Mouse (Mus musculus): Measurements from ENCODE around the gene Cmas. TPM values are rescaled to one million over a fixed set of nuclear protein-coding genes. Genes with fewer than 3 reads are reported as not detected.

The Cmas gene
- total RNA-seq (2023): 10 to 100 TPM; 47.3 to 52.5 TPM

DNA sequence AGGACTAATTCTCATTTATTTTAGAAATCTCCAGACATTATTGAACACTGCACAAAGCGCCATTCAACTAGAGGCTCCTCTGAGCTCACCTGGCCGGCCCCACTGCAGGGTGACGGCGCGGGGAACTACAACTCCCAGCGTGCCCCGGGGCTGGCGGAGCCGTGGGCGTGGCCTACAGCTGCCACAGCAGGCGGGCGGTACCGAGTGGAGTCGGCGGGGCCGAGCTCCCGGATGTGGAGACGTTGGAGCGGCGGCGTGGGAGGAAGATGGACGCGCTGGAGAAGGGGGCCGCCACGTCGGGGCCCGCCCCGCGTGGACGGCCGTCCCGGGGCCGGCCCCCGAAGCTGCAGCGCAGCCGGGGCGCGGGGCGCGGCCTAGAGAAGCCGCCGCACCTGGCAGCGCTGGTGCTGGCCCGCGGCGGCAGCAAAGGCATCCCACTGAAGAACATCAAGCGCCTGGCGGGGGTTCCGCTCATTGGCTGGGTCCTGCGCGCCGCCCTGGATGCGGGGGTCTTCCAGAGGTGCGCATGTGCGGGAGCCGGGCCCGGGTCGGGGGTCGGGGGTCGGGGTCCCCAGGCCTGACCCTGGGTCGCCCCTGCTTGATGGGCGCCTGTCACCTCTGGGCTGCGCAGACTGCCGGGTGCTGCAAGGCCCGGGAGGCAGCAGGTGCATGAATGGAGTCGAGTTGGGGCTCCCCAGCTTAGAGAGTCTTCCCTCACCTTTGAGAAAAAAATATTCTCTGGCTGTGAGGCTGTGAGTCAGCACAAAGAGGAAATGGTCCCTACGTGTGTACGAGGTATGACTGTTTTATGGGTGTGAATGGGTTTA, at the start of gene Cmas:
Gene Cmas, plus strand, starts transcription at position 180 of the 827 bp plus-strand sequence.

DNA sequence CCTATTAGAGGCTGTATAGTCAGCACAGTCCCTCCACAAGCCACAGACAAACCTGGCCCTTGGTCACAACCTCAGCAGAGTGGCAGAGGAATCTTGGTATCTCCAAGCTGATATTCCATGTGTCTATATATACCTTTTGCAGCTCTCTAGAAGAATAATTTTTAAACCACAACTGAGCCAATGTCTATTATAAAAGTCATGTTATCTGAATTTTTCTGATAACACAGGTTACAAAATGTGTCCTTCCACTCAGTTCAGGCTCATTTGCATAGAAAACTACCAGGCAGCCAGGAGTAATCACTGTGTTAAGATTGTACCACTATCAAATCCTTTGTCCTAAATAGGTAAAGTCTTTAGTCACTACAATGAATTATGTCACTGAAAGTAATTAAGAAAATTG, 47.9 kb downstream of the Cmas start, which contains the start of gene Sult6b2:
Gene Sult6b2, minus strand, starts transcription at position 101 of the 400 bp plus-strand sequence.

Other genes with a start within 250 kb of the Cmas start
- 10 to 100 TPM; 38.4 to 43.9 TPM for gene Ldhb, start 248.7 kb upstream of the Cmas start, total RNA-seq (2023)
- not detected for gene Kcnj8, start 185.1 kb upstream of the Cmas start, total RNA-seq (2023)
- not detected for gene Abcc9, start 54.4 kb upstream of the Cmas start, total RNA-seq (2023)
- not detected for gene Sult6b2, start 47.8 kb downstream of the Cmas start, total RNA-seq (2023)
- gene St8sia1, start 207.8 kb downstream of the Cmas start, total RNA-seq (2023): 1 to 10 TPM; 4.2 to 9.1 TPM